21 mouse cellular contexts compared by ENCODE assay signal in genomic region chr7:96426954-96427353, GRCm38 (mm10).
DNase-seq lines count a peak whose midpoint lies in the region; ATAC-seq and TF ChIP-seq lines count a peak whose summit lies in the region.
"Had no signal": no experiment of that assay in that cellular context is flagged by ENCODE, and none has a peak within 500 bp of the region (broad histone marks: within the 10 kb centered on the region; RNA-seq: fewer than 3 reads in every experiment).

No protein-coding gene starts in this region.

- no peak for DNase-seq in forebrain, embryonic 14.5 days (ENCODE audit: low spot score)
- DNase-seq in forebrain, embryonic 11.5 days (ENCODE audit: low spot score), result no peak
- no peak for DNase-seq in kidney, adult 2 months
- DNase-seq in embryonic facial prominence, embryonic 11.5 days (ENCODE audit: low spot score), result peak; percentile 12
- peak; percentile 68 for DNase-seq in embryonic facial prominence, embryonic 14.5 days (ENCODE audit: low spot score)
- no peak for DNase-seq in heart, postnatal 25 days (ENCODE audit: low spot score)
- DNase-seq in frontal cortex, postnatal 36 days (ENCODE audit: low spot score in 2 of 2), result no peak
- DNase-seq: adrenal gland, postnatal 14 days; cerebellum, adult 11-12 months; cerebellum, adult 9-10 months; cerebellum, postnatal 25 days; gastrocnemius, postnatal 10 days; heart, postnatal 4 days; kidney, adult 18-20 months had no signal

- intact Hi-C loops in heart, postnatal 25 days (cut with DNase I), result no loop called here

- H3K9me3 ChIP-seq in forebrain, embryonic 14.5 days (replicated peaks; ENCODE audit: control insufficient read depth, low read length), result no peaks in the 10 kb centered on the region
- no peaks in the 10 kb centered on the region for H3K9me3 ChIP-seq in forebrain, embryonic 11.5 days (ENCODE audit: control insufficient read depth, low read length)
- no peaks in the 10 kb centered on the region for H3K9me3 ChIP-seq in kidney, embryonic 15.5 days (replicated peaks)
- no peaks in the 10 kb centered on the region for H3K9me3 ChIP-seq in embryonic facial prominence, embryonic 11.5 days (replicated peaks; ENCODE audit: control insufficient read depth, low read length)
- no peaks in the 10 kb centered on the region for H3K9me3 ChIP-seq in embryonic facial prominence, embryonic 14.5 days (ENCODE audit: control insufficient read depth, low read length)
- H3K9me3 ChIP-seq: heart, embryonic 13.5 days; intestine, embryonic 15.5 days had no signal

- H3K4me1 ChIP-seq in forebrain, embryonic 14.5 days (ENCODE audit: control insufficient read depth, insufficient read depth, low read length), result peaks cover 8% of the 10 kb centered on the region; the same call in 1 of the 2 replicates
- H3K4me1 ChIP-seq in forebrain, embryonic 11.5 days (replicated peaks; ENCODE audit: control insufficient read depth, insufficient read depth, low read length), result no peaks in the 10 kb centered on the region
- H3K4me1 ChIP-seq in kidney, embryonic 15.5 days, result peaks cover 16% of the 10 kb centered on the region
- no peaks in the 10 kb centered on the region for H3K4me1 ChIP-seq in kidney, adult 2 months (ENCODE audit: control insufficient read depth, insufficient read depth, low read length)
- H3K4me1 ChIP-seq in embryonic facial prominence, embryonic 11.5 days (ENCODE audit: control insufficient read depth, insufficient read depth, low read length), result peaks cover 4% of the 10 kb centered on the region
- peaks cover 11% of the 10 kb centered on the region; the same call in 1 of the 2 replicates for H3K4me1 ChIP-seq in embryonic facial prominence, embryonic 14.5 days (ENCODE audit: control insufficient read depth, insufficient read depth, low read length)
- H3K4me1 ChIP-seq: intestine, embryonic 15.5 days had no signal

- H3K4me2 ChIP-seq in forebrain, embryonic 14.5 days (ENCODE audit: low read length), result no peak overlapping the region
- no peak overlapping the region for H3K4me2 ChIP-seq in forebrain, embryonic 11.5 days (ENCODE audit: low read depth, low read length, severe bottlenecking)
- no peak overlapping the region for H3K4me2 ChIP-seq in kidney, embryonic 15.5 days
- H3K4me2 ChIP-seq in embryonic facial prominence, embryonic 11.5 days (ENCODE audit: low read depth, low read length), result no peak overlapping the region
- no peak overlapping the region for H3K4me2 ChIP-seq in embryonic facial prominence, embryonic 14.5 days (ENCODE audit: low read depth, low read length)
- H3K4me2 ChIP-seq: heart, embryonic 13.5 days; hindbrain, embryonic 14.5 days; intestine, embryonic 15.5 days had no signal

- 72% methylated on average over 8 of the region's 8 CpGs for WGBS in forebrain, embryonic 14.5 days
- WGBS in forebrain, embryonic 11.5 days, result 78% methylated on average over 8 of the region's 8 CpGs
- 59% methylated on average over 8 of the region's 8 CpGs for WGBS in kidney, embryonic 15.5 days
- WGBS in kidney, adult 2 months, result 67% methylated on average over 8 of the region's 8 CpGs
- WGBS in embryonic facial prominence, embryonic 11.5 days, result 63% methylated on average over 8 of the region's 8 CpGs
- WGBS in embryonic facial prominence, embryonic 14.5 days, result 49% methylated on average over 8 of the region's 8 CpGs

- no peak for TF ChIP-seq POLR2A in kidney, adult 2 months (IDR thresholded peaks at IDR 0.05; ENCODE audit: low read depth, low read length)

- no peaks in the 10 kb centered on the region for H3K36me3 ChIP-seq in forebrain, embryonic 14.5 days (ENCODE audit: control insufficient read depth, insufficient read depth, low read length)
- H3K36me3 ChIP-seq in forebrain, embryonic 11.5 days (ENCODE audit: control insufficient read depth, insufficient read depth, low read length), result no peaks in the 10 kb centered on the region
- H3K36me3 ChIP-seq in kidney, embryonic 15.5 days, result no peaks in the 10 kb centered on the region
- H3K36me3 ChIP-seq in kidney, adult 2 months (ENCODE audit: control insufficient read depth, insufficient read depth, low read length), result no peaks in the 10 kb centered on the region
- no peaks in the 10 kb centered on the region for H3K36me3 ChIP-seq in embryonic facial prominence, embryonic 11.5 days (replicated peaks; ENCODE audit: control insufficient read depth, insufficient read depth, low read depth, low read length)
- no peaks in the 10 kb centered on the region for H3K36me3 ChIP-seq in embryonic facial prominence, embryonic 14.5 days (ENCODE audit: control insufficient read depth, insufficient read depth, low read length)
- H3K36me3 ChIP-seq: heart, embryonic 13.5 days; intestine, embryonic 15.5 days had no signal

- H3K9ac ChIP-seq in forebrain, embryonic 14.5 days (ENCODE audit: low read length), result no peak overlapping the region
- H3K9ac ChIP-seq in forebrain, embryonic 11.5 days (ENCODE audit: low read length), result no peak overlapping the region
- no peak overlapping the region for H3K9ac ChIP-seq in kidney, embryonic 15.5 days
- no peak overlapping the region for H3K9ac ChIP-seq in embryonic facial prominence, embryonic 11.5 days (replicated peaks; ENCODE audit: low read length)
- no peak overlapping the region for H3K9ac ChIP-seq in embryonic facial prominence, embryonic 14.5 days (ENCODE audit: low read depth, low read length)
- H3K9ac ChIP-seq: heart, embryonic 13.5 days; hindbrain, embryonic 14.5 days; intestine, embryonic 15.5 days had no signal

- peak overlapping the region; percentile 52; the same call in 1 of the 2 replicates for H3K27ac ChIP-seq in forebrain, embryonic 14.5 days (ENCODE audit: low read depth, low read length)
- H3K27ac ChIP-seq in forebrain, embryonic 11.5 days (ENCODE audit: low read depth, low read length), result no peak overlapping the region
- H3K27ac ChIP-seq in kidney, embryonic 15.5 days, result peak overlapping the region; percentile 54; the same call in 1 of the 2 replicates
- H3K27ac ChIP-seq in kidney, adult 2 months (ENCODE audit: insufficient read depth, low read depth, low read length), result no peak overlapping the region
- no peak overlapping the region for H3K27ac ChIP-seq in embryonic facial prominence, embryonic 11.5 days (replicated peaks; ENCODE audit: low read depth, low read length)
- no peak overlapping the region for H3K27ac ChIP-seq in embryonic facial prominence, embryonic 14.5 days (replicated peaks; ENCODE audit: low read depth, low read length)
- H3K27ac ChIP-seq: heart, embryonic 13.5 days; hindbrain, embryonic 14.5 days; intestine, embryonic 15.5 days had no signal

- no peak for TF ChIP-seq CTCF in kidney, adult 2 months (conservative IDR thresholded peaks at IDR 0.05; ENCODE audit: insufficient read depth, insufficient read length, low read depth, low read length)

- H3K4me3 ChIP-seq in forebrain, embryonic 14.5 days (ENCODE audit: low read depth, low read length), result no peak overlapping the region
- no peak overlapping the region for H3K4me3 ChIP-seq in forebrain, embryonic 11.5 days (ENCODE audit: low read depth, low read length)
- no peak overlapping the region for H3K4me3 ChIP-seq in kidney, embryonic 15.5 days (replicated peaks)
- H3K4me3 ChIP-seq in kidney, adult 2 months (ENCODE audit: insufficient read depth, low read depth, low read length), result no peak overlapping the region
- no peak overlapping the region for H3K4me3 ChIP-seq in embryonic facial prominence, embryonic 11.5 days (ENCODE audit: low read depth, low read length)
- no peak overlapping the region for H3K4me3 ChIP-seq in embryonic facial prominence, embryonic 14.5 days (ENCODE audit: low read depth, low read length)
- H3K4me3 ChIP-seq: heart, embryonic 13.5 days; intestine, embryonic 15.5 days had no signal

- H3K27me3 ChIP-seq in forebrain, embryonic 14.5 days (replicated peaks; ENCODE audit: control insufficient read depth, insufficient read depth, low read length), result no peaks in the 10 kb centered on the region
- no peaks in the 10 kb centered on the region for H3K27me3 ChIP-seq in forebrain, embryonic 11.5 days (ENCODE audit: control insufficient read depth, insufficient read depth, low read length)
- H3K27me3 ChIP-seq in kidney, embryonic 15.5 days, result no peaks in the 10 kb centered on the region
- H3K27me3 ChIP-seq in kidney, adult 2 months (replicated peaks; ENCODE audit: control insufficient read depth, insufficient read depth, low read length), result no peaks in the 10 kb centered on the region
- no peaks in the 10 kb centered on the region for H3K27me3 ChIP-seq in embryonic facial prominence, embryonic 11.5 days (ENCODE audit: control insufficient read depth, insufficient read depth, low read length)
- no peaks in the 10 kb centered on the region for H3K27me3 ChIP-seq in embryonic facial prominence, embryonic 14.5 days (replicated peaks; ENCODE audit: control insufficient read depth, insufficient read depth, low read length)
- H3K27me3 ChIP-seq: CH12.LX; intestine, embryonic 15.5 days; Patski had no signal

- no peak for ATAC-seq in forebrain, embryonic 14.5 days
- ATAC-seq in forebrain, embryonic 11.5 days (replicated peaks; ENCODE audit: low FRiP score), result no peak
- ATAC-seq in kidney, embryonic 15.5 days (replicated peaks; ENCODE audit: low FRiP score), result no peak
- ATAC-seq in embryonic facial prominence, embryonic 11.5 days (replicated peaks; ENCODE audit: insufficient number of reproducible peaks, low FRiP score, low TSS enrichment, low read depth), result no peak
- peak; percentile 34; the same call in 1 of the 2 replicates for ATAC-seq in embryonic facial prominence, embryonic 14.5 days (ENCODE audit: low read depth)
- ATAC-seq: activated CD4-positive, CD25-positive, alpha-beta regulatory T cell, adult 4 months; intestine, embryonic 15.5 days; Patski had no signal

Comparison
In these comparisons a context has a peak if more than half of its experiments do, and no peak if none do; other contexts are left out.
1. H3K27ac ChIP-seq: peak in forebrain, embryonic 14.5 days (single experiment) and kidney, embryonic 15.5 days (single experiment); none in forebrain, embryonic 11.5 days (single experiment), kidney, adult 2 months (single experiment), embryonic facial prominence, embryonic 11.5 days (single experiment) and embryonic facial prominence, embryonic 14.5 days (single experiment).
2. DNase-seq: peak in embryonic facial prominence, embryonic 11.5 days (single experiment) and embryonic facial prominence, embryonic 14.5 days (single experiment); none in forebrain, embryonic 14.5 days (single experiment), forebrain, embryonic 11.5 days (single experiment), kidney, adult 2 months (single experiment), heart, postnatal 25 days (single experiment) and frontal cortex, postnatal 36 days (0 of 2).